Mouse (Mus musculus) hindbrain, embryonic 14.5 days (tissue): Measurements from ENCODE around the gene Epha8. TPM values are rescaled to one million over a fixed set of nuclear protein-coding genes. Genes with fewer than 3 reads are reported as not detected.

Experiments
- ATAC-seq: fragments of 200-750 bp; cut with Nextera tagmentation; 2 replicates; pipeline ENCODE4 v1.8.0; 2017; ENCODE audit warnings: moderate number of reproducible peaks, mild to moderate bottlenecking, moderate TSS enrichment, moderate library complexity; ENCODE audit not compliant: low FRiP score
- DNase-seq: peaks from one replicate; pipeline ENCODE4 v3.0.0-alpha.2; 2015; ENCODE audit warnings: low spot score
- H3K27ac ChIP-seq: fragments of 300-500 bp; sonication (generic); 2 replicates; pipeline ENCODE4 v1.5.1; 2014; ENCODE audit warnings: mild to moderate bottlenecking, moderate library complexity
- H3K27me3 ChIP-seq: fragments of 300-500 bp; sonication (generic); 2 replicates; pipeline ENCODE4 v1.6.1; 2014; ENCODE audit warnings: mild to moderate bottlenecking, low read length, mixed read lengths; ENCODE audit not compliant: control insufficient read depth, insufficient read depth
- H3K36me3 ChIP-seq: fragments of 300-500 bp; sonication (generic); replicated peaks from 2 replicates; pipeline ENCODE4 v1.6.1; 2014; ENCODE audit not compliant: control insufficient read depth, insufficient read depth
- H3K4me1 ChIP-seq: fragments of 300-500 bp; sonication (generic); replicated peaks from 2 replicates; pipeline ENCODE4 v1.6.1; 2014; ENCODE audit warnings: antibody characterized with exemption, low read length, mixed read lengths; ENCODE audit not compliant: control insufficient read depth, insufficient read depth
- H3K4me2 ChIP-seq: fragments of 300-500 bp; sonication (generic); replicated peaks from 2 replicates; pipeline ENCODE4 v1.6.1; 2014; ENCODE audit warnings: mild to moderate bottlenecking, moderate library complexity
- H3K4me3 ChIP-seq: fragments of 300-500 bp; sonication (generic); replicated peaks from 2 replicates; pipeline ENCODE4 v1.5.1; 2014; ENCODE audit warnings: mild to moderate bottlenecking, low read length
- H3K9ac ChIP-seq: fragments of 300-500 bp; sonication (generic); 2 replicates; pipeline ENCODE4 v1.6.1; 2014
- H3K9me3 ChIP-seq: fragments of 300-500 bp; sonication (generic); 2 replicates; pipeline ENCODE4 v1.6.1; 2016; ENCODE audit warnings: low read length; ENCODE audit not compliant: control insufficient read depth
- WGBS: fragments of 180-500 bp; shearing (Covaris S2); extraction: QIAGEN DNeasy Blood & Tissue Kit; methylation state at CpG from one replicate; pipeline ENCODE4 v1.1.7; 2014; 5-methylcytosine and 5-hydroxymethylcytosine counted together
- polyA plus RNA-seq: library from polyadenylated mRNA; unstranded; fragments of >200 nt; fragmentation: Nextera tagmentation; extraction: Ambion mirVana; gene quantifications from 2 replicates; pipeline ENCODE4 v1.2.1, GENCODE M21; 2014

The Epha8 gene
- polyA plus RNA-seq, 1 experiment from 2014 or later, result 15.5 TPM

DNA sequence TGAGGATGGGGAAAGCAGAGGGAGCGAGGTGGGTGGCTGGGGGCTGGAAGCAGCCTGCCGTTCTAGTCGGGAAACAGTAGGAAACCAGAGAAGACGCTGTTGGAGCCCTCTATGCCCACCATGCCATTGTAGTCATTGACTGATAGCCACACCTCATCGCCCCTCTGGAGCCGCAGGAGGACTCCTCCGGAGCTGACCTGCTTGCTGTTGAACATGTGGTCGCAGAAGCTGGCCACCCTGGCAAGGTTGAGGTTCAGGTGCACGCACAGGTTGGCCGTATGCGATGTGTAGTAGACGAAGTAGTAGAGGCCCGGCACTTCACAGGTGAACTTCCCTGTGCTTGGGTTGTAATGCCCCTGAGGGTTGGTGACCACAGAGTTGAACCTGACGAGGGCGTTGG lies 66.6 kb downstream of the Epha8 start:
- ATAC-seq, result no peak
- no peaks in the 10 kb centered on the region for H3K36me3 ChIP-seq
- H3K9ac ChIP-seq, result no peak overlapping the region
- H3K9me3 ChIP-seq, result no peaks in the 10 kb centered on the region
- H3K4me3 ChIP-seq, result no peak overlapping the region
- H3K27me3 ChIP-seq, result peaks cover 2% of the 10 kb centered on the region
- 87% methylated on average over 15 of the region's 15 CpGs for WGBS
- H3K4me2 ChIP-seq, result no peak overlapping the region
- DNase-seq, result no peak
- peaks cover 10% of the 10 kb centered on the region for H3K4me1 ChIP-seq
- no peak overlapping the region for H3K27ac ChIP-seq

DNA sequence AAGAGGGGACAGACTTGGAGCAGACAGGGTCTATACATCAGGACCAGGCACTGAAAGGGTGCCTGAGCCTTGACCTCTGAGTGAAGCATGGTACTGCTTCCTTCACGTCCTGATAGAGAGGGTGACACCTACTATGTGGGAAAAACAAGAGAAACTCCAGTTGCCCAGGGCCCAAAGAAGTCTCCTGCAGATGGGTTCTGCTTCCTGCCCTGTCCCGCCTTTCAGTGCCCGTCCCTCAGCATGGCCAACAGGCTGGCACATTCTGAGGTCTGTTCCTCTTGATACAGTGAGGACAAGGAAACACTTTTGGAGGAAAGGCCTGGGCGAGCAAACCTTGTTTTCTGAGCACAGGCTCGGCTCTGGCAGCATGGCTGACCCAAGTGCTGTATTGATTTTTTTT lies 68.9 kb downstream of the Epha8 start:
- Histone ChIP-seq H3K4me1 (peaks cover 10% of the 10 kb centered on the region), H3K27ac (no peak overlapping the region), H3K27me3 (no peaks in the 10 kb centered on the region; the same call in 1 of the 2 replicates), H3K36me3 (no peaks in the 10 kb centered on the region), H3K4me2 (no peak overlapping the region), H3K9me3 (no peaks in the 10 kb centered on the region), H3K9ac (no peak overlapping the region), H3K4me3 (no peak overlapping the region)
- DNase-seq (no peak), ATAC-seq (no peak)
- 65% methylated on average over 5 of the region's 5 CpGs for WGBS

DNA sequence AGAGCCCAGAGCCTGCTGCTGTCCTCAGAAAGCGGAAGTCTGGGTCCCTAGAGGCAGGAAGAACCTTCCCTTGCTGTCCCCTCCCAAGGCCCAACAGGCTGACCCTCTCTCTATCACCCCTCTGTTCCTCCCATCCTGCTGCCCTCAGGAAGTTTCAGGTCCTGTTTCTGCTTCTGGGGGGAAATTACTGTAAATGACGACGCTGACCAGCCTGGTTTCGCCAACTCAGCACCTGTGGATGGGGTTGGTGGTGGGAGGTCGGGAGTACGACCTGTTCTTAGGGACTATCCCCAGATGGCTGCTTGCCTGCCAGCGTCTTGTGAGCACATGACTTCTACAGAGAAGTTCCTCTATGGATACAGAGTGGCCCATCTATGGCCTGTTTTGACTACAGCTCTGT lies 70.5 kb downstream of the Epha8 start, which contains the start of gene C1qb:
TSS of gene C1qb (minus strand) at position 87 of the 400 bp plus-strand sequence.
- peaks cover 10% of the 10 kb centered on the region for H3K4me1 ChIP-seq
- no peak within 1 kb of the TSS for H3K4me2 ChIP-seq
- no peaks in the 10 kb centered on the region for H3K27me3 ChIP-seq
- 77% methylated on average over 7 of the region's 7 CpGs for WGBS
- H3K36me3 ChIP-seq, result no peaks in the 10 kb centered on the region
- DNase-seq (no peak), ATAC-seq (no peak)
- H3K9me3 ChIP-seq, result no peaks in the 10 kb centered on the region
- H3K27ac ChIP-seq, result no peak within 1 kb of the TSS
- no peak within 1 kb of the TSS for H3K4me3 ChIP-seq
- H3K9ac ChIP-seq, result no peak within 1 kb of the TSS

Other genes with a start within 250 kb of the Epha8 start
- 26.6 and 28.1 TPM in 2 replicates for gene Ephb2, start 120.8 kb downstream of the Epha8 start, polyA plus RNA-seq
- gene C1qb, start 70.6 kb downstream of the Epha8 start, polyA plus RNA-seq, result 48.6 and 52.3 TPM in 2 replicates
- gene C1qc, start 63.8 kb downstream of the Epha8 start, polyA plus RNA-seq, result 29.5 and 30.5 TPM in 2 replicates
- gene C1qa, start 58.0 kb downstream of the Epha8 start, polyA plus RNA-seq, result 29.9 and 33.4 TPM in 2 replicates
- gene Zbtb40, start 92.0 kb upstream of the Epha8 start, polyA plus RNA-seq, result 4.5 and 5.0 TPM in 2 replicates